Mouse (Mus musculus) liver, postnatal 0 days (tissue): ENCODE measurements around the gene Wdfy1.

Experiments used
- CTCF ChIP-seq: sonication (generic); IDR thresholded peaks from 2 replicates; pipeline ENCODE4 v1.5.1; 2016; ENCODE audit warnings: antibody characterized with exemption, low read depth
- EP300 ChIP-seq: IDR thresholded peaks from 2 replicates; pipeline ENCODE4 v1.6.1; 2016; ENCODE audit warnings: antibody characterized with exemption, low read depth, mild to moderate bottlenecking

GRCm38 (mm10) chr1:79684027-79684426 is 91.9 kb downstream of the Wdfy1 start:
- TF ChIP-seq CTCF, result no peak
- no peak for TF ChIP-seq EP300
